Mouse (Mus musculus): ENCODE data around the gene Rflna. TPM values are rescaled to one million over a fixed set of nuclear protein-coding genes. Genes with fewer than 3 reads are reported as not detected.

The Rflna gene
- 3.4 and 4.5 TPM in 2 replicates for polyA plus RNA-seq (2012; rRNA removed)

DNA sequence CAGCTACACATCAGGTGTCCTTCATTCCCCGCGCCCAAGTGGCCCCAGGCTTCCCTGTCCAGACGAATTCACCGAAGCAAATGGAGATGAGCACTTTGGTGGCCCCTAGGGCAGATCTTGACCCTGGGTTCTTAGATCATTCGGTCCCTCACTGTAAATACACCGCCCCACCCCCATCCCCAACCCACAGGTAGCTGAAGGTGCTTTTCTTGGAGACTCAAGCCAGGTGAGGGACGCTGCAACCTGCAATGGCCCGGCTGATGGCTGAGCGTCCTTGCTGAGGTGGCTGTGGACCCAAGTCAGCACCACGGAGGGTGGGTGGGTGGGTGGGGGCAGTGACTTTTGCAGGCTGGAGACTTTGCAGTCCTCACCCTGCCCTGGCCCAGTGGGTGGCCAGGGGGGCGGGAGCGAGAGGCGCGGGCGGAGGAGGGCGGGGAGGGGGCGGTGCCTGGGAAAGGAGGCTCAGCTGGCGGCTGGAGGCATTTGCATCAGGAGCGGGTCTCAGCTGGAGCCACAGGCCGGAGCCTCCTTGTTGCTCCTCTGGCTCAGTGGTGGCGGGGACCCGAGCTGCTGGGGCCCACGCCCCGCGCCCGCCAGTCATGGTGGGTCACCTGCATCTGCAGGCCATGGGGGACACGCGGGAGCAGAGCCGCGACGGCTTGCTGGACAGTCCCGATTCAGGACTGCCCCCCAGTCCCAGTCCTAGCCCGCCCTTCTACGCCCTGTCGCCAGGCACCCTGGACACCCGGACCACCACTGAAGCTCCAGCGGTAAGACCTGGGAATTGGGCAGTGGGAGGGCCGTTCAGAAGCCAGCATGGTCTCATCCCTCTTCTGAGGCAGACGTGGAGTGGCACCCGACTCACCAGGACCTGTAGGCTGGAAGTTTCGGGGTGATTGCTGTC lies at the start of gene Rflna:
Gene Rflna (plus strand): TSS at position 253 of the 904 bp plus-strand sequence.
- H3K27me3 ChIP-seq (ENCODE audit: control insufficient read depth, insufficient read depth, low read length), result no peaks in the 10 kb centered on the region; the same call in 1 of the 2 replicates
- TF ChIP-seq CTCF (IDR thresholded peaks at IDR 0.05; ENCODE audit: borderline replicate concordance, control insufficient read depth, extremely low read depth, insufficient read depth, low read length, poor library complexity) (no peak), POLR2A (IDR thresholded peaks at IDR 0.05; ENCODE audit: control insufficient read depth, extremely low read depth, insufficient read depth, low read length, poor library complexity) (no peak)
- WGBS, result 19% methylated on average over 41 of the region's 41 CpGs

DNA sequence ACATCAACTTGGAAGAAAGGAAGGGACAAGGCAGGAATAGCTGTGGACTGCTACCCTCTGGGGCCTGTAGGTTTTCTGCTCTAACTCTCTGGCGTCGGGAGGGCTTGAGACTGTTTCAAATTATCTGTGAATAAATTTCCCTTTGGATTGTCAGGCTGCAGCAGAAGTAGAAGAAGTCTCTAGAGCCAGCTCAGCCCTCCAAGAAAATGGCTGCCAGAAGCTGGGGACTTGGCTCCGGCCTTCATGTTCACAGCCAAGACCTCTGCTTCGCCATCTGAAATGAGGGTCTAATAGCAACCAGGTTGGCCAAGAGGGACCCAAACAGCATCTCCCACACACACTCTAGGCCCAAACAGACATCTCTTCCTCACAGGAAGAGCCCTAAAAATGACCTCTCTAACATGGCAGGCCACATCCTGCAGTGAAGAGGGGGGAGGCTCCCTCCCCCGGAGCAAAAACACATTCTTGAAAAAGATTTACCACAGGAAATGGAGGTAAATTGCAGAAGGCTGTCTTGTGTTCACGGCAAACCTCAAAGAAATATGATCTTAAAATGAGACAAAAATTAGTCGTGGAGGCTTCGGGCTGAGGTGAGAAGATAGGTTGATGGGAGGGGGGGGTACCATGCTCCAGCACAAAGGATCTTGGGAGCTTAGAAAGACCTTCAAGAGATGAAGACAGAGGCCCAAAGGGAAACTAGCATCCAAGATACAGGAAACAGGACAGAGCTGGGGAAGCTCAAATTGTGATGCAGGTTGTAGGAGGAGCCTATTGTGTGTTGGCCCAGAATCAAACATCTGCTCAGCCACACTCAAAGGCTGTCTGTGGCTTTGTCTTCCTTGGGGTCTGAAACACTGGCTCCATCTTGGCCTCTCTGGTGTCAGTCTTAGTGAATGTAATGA lies 48.4 kb upstream of the Rflna start:
- no peaks in the 10 kb centered on the region for H3K27me3 ChIP-seq (ENCODE audit: control insufficient read depth, insufficient read depth, low read length)

More for the DNA sequence above, at the start of gene Rflna:
- DNase-seq, result no peak
- Histone ChIP-seq H3K4me1 (replicated peaks; ENCODE audit: control insufficient read depth, insufficient read depth, low read length) (no peaks in the 10 kb centered on the region), H3K27ac (ENCODE audit: control insufficient read depth, insufficient read depth, low read length) (no peak within 1 kb of the TSS), H3K36me3 (ENCODE audit: control insufficient read depth, insufficient read depth, low read length) (no peaks in the 10 kb centered on the region), H3K4me3 (ENCODE audit: control insufficient read depth, insufficient read depth, low read length) (no peak within 1 kb of the TSS)

DNA sequence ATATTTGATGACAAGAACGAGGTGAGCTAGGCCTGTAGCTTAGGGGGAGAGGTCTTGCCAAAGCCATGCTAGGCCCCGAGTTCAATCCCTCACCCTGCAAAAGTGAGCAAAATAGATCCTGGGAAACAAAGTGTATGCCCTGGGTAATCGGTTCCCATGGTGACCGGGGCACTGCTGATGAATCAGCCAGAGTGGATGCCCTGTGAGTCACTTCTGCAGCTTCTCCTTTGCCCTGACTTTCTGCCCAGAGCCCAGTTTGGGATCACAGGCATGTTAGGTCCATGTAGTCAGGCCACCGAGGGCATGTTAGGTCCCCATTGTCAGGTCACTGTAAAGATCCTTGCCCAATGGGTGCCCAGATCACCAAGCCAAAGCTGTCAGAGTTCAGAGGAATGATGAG lies 45.5 kb upstream of the Rflna start:
- Histone ChIP-seq H3K4me3 (ENCODE audit: control insufficient read depth, insufficient read depth, low read length) (no peak overlapping the region), H3K4me1 (replicated peaks; ENCODE audit: control insufficient read depth, insufficient read depth, low read length) (peaks cover 33% of the 10 kb centered on the region), H3K27ac (ENCODE audit: control insufficient read depth, insufficient read depth, low read length) (no peak overlapping the region), H3K36me3 (ENCODE audit: control insufficient read depth, insufficient read depth, low read length) (no peaks in the 10 kb centered on the region), H3K27me3 (ENCODE audit: control insufficient read depth, insufficient read depth, low read length) (no peaks in the 10 kb centered on the region)
- no peak for DNase-seq
- WGBS, result 94% methylated on average over 5 of the region's 5 CpGs
- TF ChIP-seq CTCF (IDR thresholded peaks at IDR 0.05; ENCODE audit: borderline replicate concordance, control insufficient read depth, extremely low read depth, insufficient read depth, low read length, poor library complexity) (no peak), POLR2A (IDR thresholded peaks at IDR 0.05; ENCODE audit: control insufficient read depth, extremely low read depth, insufficient read depth, low read length, poor library complexity) (no peak)

More for the DNA sequence above, 48.4 kb upstream of the Rflna start:
- peaks cover 40% of the 10 kb centered on the region for H3K4me1 ChIP-seq (replicated peaks; ENCODE audit: control insufficient read depth, insufficient read depth, low read length)
- no peak for TF ChIP-seq CTCF (IDR thresholded peaks at IDR 0.05; ENCODE audit: borderline replicate concordance, control insufficient read depth, extremely low read depth, insufficient read depth, low read length, poor library complexity)
- no peak for TF ChIP-seq POLR2A (IDR thresholded peaks at IDR 0.05; ENCODE audit: control insufficient read depth, extremely low read depth, insufficient read depth, low read length, poor library complexity)
- no peaks in the 10 kb centered on the region for H3K36me3 ChIP-seq (ENCODE audit: control insufficient read depth, insufficient read depth, low read length)
- H3K27ac ChIP-seq (ENCODE audit: control insufficient read depth, insufficient read depth, low read length), result peak overlapping the region; percentile 92
- DNase-seq, result peak; percentile 76
- 35% methylated on average over 8 of the region's 8 CpGs for WGBS
- no peak overlapping the region for H3K4me3 ChIP-seq (ENCODE audit: control insufficient read depth, insufficient read depth, low read length)

DNA sequence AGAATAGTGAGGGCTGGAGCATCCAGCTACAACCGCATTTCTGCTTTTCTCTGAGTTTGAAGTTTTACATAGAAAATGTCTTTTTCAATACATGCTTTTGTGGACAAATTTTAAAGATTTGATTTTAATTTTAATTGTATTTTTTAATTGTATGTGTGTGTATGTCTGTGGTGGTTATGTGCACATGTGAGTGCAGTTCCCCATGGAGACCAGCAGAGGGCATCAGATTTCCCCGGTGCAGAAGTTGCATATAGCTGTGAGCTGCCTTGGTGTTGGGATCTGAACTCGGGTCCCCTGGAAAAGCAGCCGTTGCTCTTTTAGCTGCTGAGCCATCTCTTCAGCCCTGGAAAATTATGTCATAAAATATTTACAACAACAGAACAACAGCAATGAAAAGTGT lies 43.9 kb upstream of the Rflna start:
- over 99% methylated on average over 4 of the region's 4 CpGs for WGBS

DNA sequence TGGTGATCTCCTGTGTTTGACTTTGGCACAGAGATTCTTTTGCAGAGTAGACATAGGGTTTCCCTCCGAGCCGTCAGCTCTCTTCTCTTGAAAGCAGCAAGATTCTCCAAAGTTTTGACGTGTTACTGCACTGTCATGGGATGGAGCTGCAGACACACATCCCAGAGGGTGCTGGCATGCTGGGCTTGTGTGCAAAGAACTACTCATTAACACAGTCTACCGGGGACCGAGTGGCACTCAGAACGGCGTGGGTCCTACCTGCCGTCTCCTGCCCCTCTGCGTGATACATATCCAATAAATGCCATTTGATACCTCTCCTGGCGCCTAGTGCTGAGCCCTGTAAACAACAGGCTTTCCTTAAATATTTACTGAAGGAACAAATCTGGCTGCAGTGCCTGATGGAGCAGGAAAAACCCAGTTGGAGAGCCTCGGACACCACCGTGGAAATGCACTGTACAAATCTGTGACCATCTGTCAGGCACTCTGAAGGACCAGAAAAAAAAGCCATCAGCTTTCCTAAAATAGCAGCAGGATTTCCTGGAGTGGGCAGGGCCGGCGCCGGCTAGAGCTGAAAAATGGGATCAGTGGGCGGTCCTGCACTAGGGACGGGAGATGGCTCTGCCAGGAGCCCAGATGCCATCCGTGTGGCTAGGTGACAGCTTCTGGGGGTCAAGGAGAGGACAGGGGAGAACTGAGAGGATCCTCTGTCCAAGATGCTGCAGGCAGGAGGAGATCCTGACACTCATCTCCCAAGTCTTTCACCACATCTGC lies 42.7 kb upstream of the Rflna start:
- 64% methylated on average over 18 of the region's 18 CpGs for WGBS
- Histone ChIP-seq H3K4me3 (ENCODE audit: control insufficient read depth, insufficient read depth, low read length) (no peak overlapping the region), H3K27me3 (ENCODE audit: control insufficient read depth, insufficient read depth, low read length) (no peaks in the 10 kb centered on the region), H3K4me1 (replicated peaks; ENCODE audit: control insufficient read depth, insufficient read depth, low read length) (peaks cover 6% of the 10 kb centered on the region), H3K36me3 (ENCODE audit: control insufficient read depth, insufficient read depth, low read length) (no peaks in the 10 kb centered on the region), H3K27ac (ENCODE audit: control insufficient read depth, insufficient read depth, low read length) (no peak overlapping the region)
- no peak for TF ChIP-seq CTCF (IDR thresholded peaks at IDR 0.05; ENCODE audit: borderline replicate concordance, control insufficient read depth, extremely low read depth, insufficient read depth, low read length, poor library complexity)
- no peak for TF ChIP-seq POLR2A (IDR thresholded peaks at IDR 0.05; ENCODE audit: control insufficient read depth, extremely low read depth, insufficient read depth, low read length, poor library complexity)
- no peak for DNase-seq

More for the DNA sequence above, 43.9 kb upstream of the Rflna start:
- no peaks in the 10 kb centered on the region for H3K27me3 ChIP-seq (ENCODE audit: control insufficient read depth, insufficient read depth, low read length)
- H3K27ac ChIP-seq (ENCODE audit: control insufficient read depth, insufficient read depth, low read length), result no peak overlapping the region
- peaks cover 18% of the 10 kb centered on the region for H3K4me1 ChIP-seq (replicated peaks; ENCODE audit: control insufficient read depth, insufficient read depth, low read length)
- TF ChIP-seq POLR2A (IDR thresholded peaks at IDR 0.05; ENCODE audit: control insufficient read depth, extremely low read depth, insufficient read depth, low read length, poor library complexity) (no peak), CTCF (IDR thresholded peaks at IDR 0.05; ENCODE audit: borderline replicate concordance, control insufficient read depth, extremely low read depth, insufficient read depth, low read length, poor library complexity) (no peak)
- H3K4me3 ChIP-seq (ENCODE audit: control insufficient read depth, insufficient read depth, low read length), result no peak overlapping the region
- no peaks in the 10 kb centered on the region for H3K36me3 ChIP-seq (ENCODE audit: control insufficient read depth, insufficient read depth, low read length)
- no peak for DNase-seq

Data from thymus, adult 2 months (tissue).